Mouse (Mus musculus) thymus, postnatal 36 days (tissue): ENCODE measurements around the gene Uckl1.

Experiments
- DNase-seq, 2 experiments: peaks; one replicate each; pipeline ENCODE4 v3.0.0; 2022; ENCODE audit warnings: mixed read lengths in 2 of 2

Uckl1 gene

DNA sequence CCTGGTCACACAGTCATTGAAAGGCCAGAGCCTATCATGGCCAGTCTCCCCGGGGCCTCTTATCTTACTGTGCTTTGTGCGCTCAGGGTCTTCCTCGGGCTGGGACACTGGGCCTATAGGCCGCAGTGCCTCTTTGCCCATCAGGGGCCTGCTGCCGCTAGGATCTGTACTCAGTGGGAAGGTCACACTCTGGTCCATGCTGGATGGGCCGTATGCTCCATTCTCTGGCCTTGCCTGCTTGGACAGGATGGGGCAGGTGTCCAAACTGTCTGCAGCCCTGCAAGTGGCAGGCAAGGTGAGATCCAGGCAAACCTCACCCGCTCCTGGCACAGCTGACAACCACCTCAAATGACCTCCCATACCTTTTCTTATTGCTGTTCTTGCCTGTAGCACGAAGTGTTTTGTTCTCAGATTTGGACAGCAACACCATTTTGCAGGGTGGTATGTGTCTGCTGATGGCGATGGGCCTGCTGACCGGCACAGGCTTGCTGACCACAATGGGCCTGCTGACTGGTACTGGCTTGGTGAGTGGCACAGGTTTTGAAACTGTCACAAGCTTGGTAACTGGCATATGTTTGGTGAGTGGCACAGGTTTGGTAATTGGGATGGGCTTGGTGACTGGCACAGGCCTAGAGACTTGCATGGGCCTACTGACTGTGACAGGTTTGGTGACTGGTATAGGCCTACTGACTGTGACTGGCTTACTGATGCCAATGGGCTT, 4.5 kb upstream of the Uckl1 start:
- DNase-seq: no peak

- no peak for DNase-seq
Measured at GRCm38 (mm10) chr2:181588229-181588780, 3.6 kb upstream of the Uckl1 start.

- DNase-seq: no peak
Measured at GRCm38 (mm10) chr2:181587796-181588195, 3.1 kb upstream of the Uckl1 start.

GRCm38 (mm10) chr2:181586124-181586523, 1.4 kb upstream of the Uckl1 start:
- DNase-seq: no peak

- no peak for DNase-seq
Measured at GRCm38 (mm10) chr2:181585506-181585905, 814 bp upstream of the Uckl1 start.

DNA sequence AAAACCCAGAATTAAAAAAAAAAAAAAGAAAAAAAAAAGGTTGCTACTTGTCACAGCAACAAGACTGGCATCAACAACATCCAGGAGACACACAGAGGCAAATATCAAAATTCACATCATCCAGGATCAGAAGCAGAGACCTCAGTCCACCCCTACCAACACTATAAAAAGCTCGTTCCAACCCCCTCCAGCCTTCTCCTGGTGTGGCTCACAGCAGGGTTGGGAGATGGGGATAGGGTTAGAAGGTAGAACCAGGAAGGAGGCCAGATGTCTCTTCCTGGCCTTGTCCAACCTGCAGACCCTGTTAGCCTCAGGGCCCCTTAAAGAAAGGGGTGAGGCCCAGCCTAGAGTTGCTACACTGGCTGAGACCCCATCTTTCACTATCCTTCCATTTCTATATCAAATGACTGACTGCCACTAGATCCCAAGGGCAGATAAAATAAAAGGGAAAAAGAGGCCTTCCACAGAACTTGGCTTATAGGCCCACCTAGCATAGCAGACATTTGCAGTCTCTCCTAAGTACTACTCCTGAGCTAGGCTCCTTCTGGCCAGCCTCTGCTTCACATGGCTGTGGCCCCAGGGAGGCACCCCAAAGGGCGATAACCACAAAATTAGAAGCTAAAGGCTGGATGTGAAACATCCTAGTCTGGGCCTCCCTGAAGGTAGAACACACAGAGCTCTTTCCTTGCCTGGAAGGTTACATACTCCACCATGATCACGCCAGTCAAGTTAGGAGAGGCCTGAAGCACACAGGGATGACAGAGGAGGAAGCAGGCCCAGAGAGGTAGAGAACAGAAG, 1.0 kb downstream of the Uckl1 start:
- DNase-seq: no peak

DNA sequence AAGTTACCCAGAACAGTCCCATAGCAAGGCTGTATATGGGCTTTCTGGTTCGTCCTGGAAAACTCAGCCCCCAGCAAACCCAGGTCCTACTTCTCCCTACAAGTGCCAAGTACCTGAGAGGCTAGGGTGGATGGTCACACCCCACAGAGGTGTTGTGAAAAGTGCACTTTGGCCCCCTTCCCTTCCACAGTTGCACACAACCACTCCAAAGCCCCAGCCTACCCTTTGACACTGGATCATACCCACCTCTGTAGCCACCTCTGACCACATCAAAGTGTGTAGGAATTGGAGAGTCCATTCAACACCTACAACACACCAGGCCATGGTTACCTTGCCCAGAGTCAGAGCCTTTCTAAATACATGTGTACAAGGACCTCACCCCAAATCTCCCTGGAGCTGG, 1.8 kb downstream of the Uckl1 start:
- no peak for DNase-seq

- DNase-seq: peak in 1 of 2 experiments; percentile 1
Measured at GRCm38 (mm10) chr2:181582358-181582757, 2.3 kb downstream of the Uckl1 start.

- peak; percentile 82 to 85 for DNase-seq
Measured at GRCm38 (mm10) chr2:181581402-181582120, 3.1 kb downstream of the Uckl1 start.

- peak; percentile 77 to 85 for DNase-seq
Measured at GRCm38 (mm10) chr2:181581016-181581401, 3.7 kb downstream of the Uckl1 start.

DNA sequence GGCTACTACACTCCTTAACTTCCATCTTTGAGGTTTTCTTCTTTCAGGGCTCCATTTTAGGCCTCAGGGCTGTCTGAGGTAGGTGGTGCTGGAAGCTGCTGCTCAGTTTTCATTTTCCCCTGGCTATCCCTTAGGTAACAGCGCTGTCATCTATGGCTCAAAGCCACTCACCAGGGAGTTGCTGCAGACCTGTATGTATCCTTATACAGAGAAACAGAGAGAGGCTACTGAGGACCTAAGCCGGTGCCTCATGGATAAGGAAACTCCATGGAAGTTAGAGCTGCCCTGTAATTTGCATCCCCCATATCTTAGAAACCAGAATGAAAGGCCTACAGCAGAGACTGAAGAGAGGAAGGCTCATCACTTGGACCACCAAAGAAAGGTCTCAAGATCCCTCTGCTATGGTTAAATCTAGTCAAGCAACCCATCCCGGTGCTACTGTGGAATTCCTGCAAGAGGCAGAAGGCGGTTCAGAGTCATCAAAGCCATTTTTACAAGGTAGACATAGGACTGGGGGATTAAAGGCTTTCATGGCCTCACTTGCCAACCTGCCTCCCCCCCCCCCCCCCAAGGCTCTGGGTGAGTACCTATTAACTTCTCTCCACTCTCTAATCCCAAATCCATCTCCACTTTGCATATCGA, 4.4 kb downstream of the Uckl1 start:
- DNase-seq: no peak

GRCm38 (mm10) chr2:181579681-181580080, 5.0 kb downstream of the Uckl1 start:
- no peak for DNase-seq

- DNase-seq: no peak
Measured at GRCm38 (mm10) chr2:181578790-181579618, 5.7 kb downstream of the Uckl1 start.

- DNase-seq: peak in 1 of 2 experiments; percentile 0
Measured at GRCm38 (mm10) chr2:181577981-181578581, 6.6 kb downstream of the Uckl1 start.

- DNase-seq: peak in 1 of 2 experiments; percentile 1
Measured at GRCm38 (mm10) chr2:181577126-181577525, 7.6 kb downstream of the Uckl1 start.

GRCm38 (mm10) chr2:181576613-181577012, 8.1 kb downstream of the Uckl1 start:
- DNase-seq: no peak

GRCm38 (mm10) chr2:181574921-181575545, 9.7 kb downstream of the Uckl1 start:
- DNase-seq: no peak

DNA sequence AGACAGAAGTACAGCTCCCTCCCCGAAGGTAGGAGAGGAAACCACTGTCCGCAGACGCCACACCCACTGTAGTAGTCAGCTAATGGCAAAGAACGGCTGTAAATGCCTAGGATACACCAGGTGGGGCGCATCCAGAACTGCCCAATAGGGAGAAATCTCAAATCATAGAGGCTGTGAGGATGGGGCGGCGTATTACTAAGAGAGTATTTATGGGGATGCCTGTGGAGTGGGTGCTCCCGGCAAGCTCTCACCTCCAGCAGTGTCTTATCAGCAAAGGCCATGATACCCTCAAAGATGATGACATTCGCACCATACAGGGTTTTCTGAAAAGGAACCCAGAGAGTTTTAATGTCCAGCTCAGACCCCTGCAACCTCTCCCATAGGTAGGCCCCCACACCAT, 10.7 kb downstream of the Uckl1 start:
- DNase-seq: no peak

DNA sequence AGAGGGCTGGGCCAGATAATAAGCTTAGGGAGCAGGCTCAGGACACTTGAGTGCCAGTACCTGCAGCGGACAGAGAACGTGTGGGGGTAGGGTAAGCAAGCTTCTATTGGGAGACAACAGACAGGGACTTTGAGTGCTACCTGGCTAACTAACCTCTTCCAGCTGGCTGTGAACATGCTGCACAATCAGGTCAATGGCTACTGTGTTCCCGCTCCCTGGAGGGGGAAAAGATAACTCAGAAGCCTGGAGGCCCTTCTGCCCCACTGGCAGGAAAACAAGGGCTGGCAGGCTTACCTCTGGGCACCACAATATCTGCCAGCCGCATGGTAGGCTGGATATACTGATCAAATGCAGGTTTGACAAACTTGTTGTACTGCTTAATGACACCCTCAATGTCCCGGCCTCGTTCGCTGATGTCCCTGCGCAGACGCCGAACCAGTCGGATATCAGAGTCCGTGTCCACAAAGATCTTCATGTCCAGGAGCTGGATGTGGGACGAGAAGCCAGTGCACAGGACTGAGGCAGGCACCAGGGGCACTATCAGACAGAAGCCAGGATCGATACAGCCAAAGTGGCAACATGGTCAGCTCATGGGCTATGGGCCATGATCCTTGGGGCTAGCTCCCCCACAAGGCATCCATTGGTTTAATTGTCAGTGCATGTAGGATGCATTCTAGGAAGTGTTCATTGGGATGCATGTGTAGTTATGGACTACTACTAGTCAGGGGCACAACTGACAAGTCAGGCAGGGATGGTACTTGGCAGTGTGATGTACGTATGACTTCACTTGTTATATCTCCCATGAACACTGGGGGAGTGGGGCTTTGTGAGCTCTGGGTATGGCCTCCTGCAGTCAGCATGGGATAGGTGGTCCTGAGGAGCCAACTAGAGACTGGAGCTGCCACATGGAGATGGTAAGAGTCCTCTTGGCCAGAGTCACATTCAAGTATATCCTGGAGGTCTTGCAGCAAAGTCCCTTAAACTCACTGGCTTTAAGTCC, 11.5 kb downstream of the Uckl1 start:
- DNase-seq: no peak
